Mouse (Mus musculus): ENCODE results near the gene Tmem260. TPM values are rescaled to one million over a fixed set of nuclear protein-coding genes. Genes with fewer than 3 reads are reported as not detected.
A peak's percentile ranks its signal among the peaks of the same experiment; 100 is the strongest.

Gene Tmem260
- total and polyA plus RNA-seq, 3 experiments = 5.1 to 9.0 (median 8.4) TPM

- H3K4me1 ChIP-seq (ENCODE audit: control insufficient read depth, insufficient read depth, low read length) = no peaks in the 10 kb centered on the region
- no peak for DNase-seq
- 39% methylated on average over 1 of the region's 1 CpGs for WGBS
- no peaks in the 10 kb centered on the region for H3K79me2 ChIP-seq (replicated peaks; ENCODE audit: control insufficient read depth, insufficient read depth, low read length)
- intact Hi-C loops (cut with DNase I) = loop anchor here (5.0 kb wide), 1 partner anchor 469 kb away; no protein-coding TSS in a partner anchor
- TF ChIP-seq POLR2A (IDR thresholded peaks at IDR 0.05; ENCODE audit: insufficient read depth, low read depth, low read length) (no peak), EP300 (IDR thresholded peaks at IDR 0.05; ENCODE audit: insufficient read depth, low read depth, low read length) (no peak), CTCF (IDR thresholded peaks at IDR 0.05) (no peak)
- H3K36me3 ChIP-seq (ENCODE audit: control insufficient read depth, insufficient read depth, low read length) = no peaks in the 10 kb centered on the region
- no peaks in the 10 kb centered on the region for H3K27me3 ChIP-seq (ENCODE audit: control insufficient read depth, insufficient read depth, low read length)
- H3K27ac ChIP-seq = no peak overlapping the region
- H3K9ac ChIP-seq (ENCODE audit: low read depth, low read length) = no peak overlapping the region
- no peak overlapping the region for H3K4me3 ChIP-seq
These were observed 77.4 kb downstream of the Tmem260 start for GRCm38 (mm10) chr14:48523361-48523760.

- intact Hi-C loops (cut with DNase I) = loop anchor here (1.0 to 5.0 kb wide), 2 partner anchors 468 to 594 kb away; no protein-coding TSS in a partner anchor
- no peak for TF ChIP-seq EP300 (IDR thresholded peaks at IDR 0.05; ENCODE audit: insufficient read depth, low read depth, low read length)
- TF ChIP-seq CTCF (IDR thresholded peaks at IDR 0.05) = peak; percentile 84
- H3K9ac ChIP-seq (ENCODE audit: low read depth, low read length) = no peak overlapping the region
- H3K27ac ChIP-seq = no peak overlapping the region
- no peaks in the 10 kb centered on the region for H3K4me1 ChIP-seq (ENCODE audit: control insufficient read depth, insufficient read depth, low read length)
- no peaks in the 10 kb centered on the region for H3K27me3 ChIP-seq (ENCODE audit: control insufficient read depth, insufficient read depth, low read length)
- H3K4me3 ChIP-seq = no peak overlapping the region
- DNase-seq = no peak
- whole genome bisulfite sequencing = 42% methylated on average over 9 of the region's 9 CpGs
- no peaks in the 10 kb centered on the region for H3K79me2 ChIP-seq (replicated peaks; ENCODE audit: control insufficient read depth, insufficient read depth, low read length)
- H3K36me3 ChIP-seq (ENCODE audit: control insufficient read depth, insufficient read depth, low read length) = no peaks in the 10 kb centered on the region
These were observed 78.2 kb downstream of the Tmem260 start for GRCm38 (mm10) chr14:48524135-48524534.

- Histone ChIP-seq H3K79me2 (replicated peaks; ENCODE audit: control insufficient read depth, insufficient read depth, low read length) (no peaks in the 10 kb centered on the region), H3K9ac (ENCODE audit: low read depth, low read length) (no peak overlapping the region), H3K36me3 (ENCODE audit: control insufficient read depth, insufficient read depth, low read length) (no peaks in the 10 kb centered on the region), H3K4me3 (no peak overlapping the region), H3K27ac (no peak overlapping the region), H3K27me3 (ENCODE audit: control insufficient read depth, insufficient read depth, low read length) (no peaks in the 10 kb centered on the region), H3K4me1 (ENCODE audit: control insufficient read depth, insufficient read depth, low read length) (no peaks in the 10 kb centered on the region)
- TF ChIP-seq CTCF (IDR thresholded peaks at IDR 0.05) = no peak
- TF ChIP-seq POLR2A (IDR thresholded peaks at IDR 0.05; ENCODE audit: insufficient read depth, low read depth, low read length) = no peak
- TF ChIP-seq EP300 (IDR thresholded peaks at IDR 0.05; ENCODE audit: insufficient read depth, low read depth, low read length) = no peak
- 73% methylated on average over 6 of the region's 6 CpGs for WGBS
- intact Hi-C loops (cut with DNase I) = no loop called here
- no peak for DNase-seq
These were observed 79.1 kb downstream of the Tmem260 start for GRCm38 (mm10) chr14:48525055-48525454.

GRCm38 (mm10) chr14:48530629-48531028, 84.7 kb downstream of the Tmem260 start:
- intact Hi-C loops (cut with DNase I) = no loop called here
- 50% methylated on average over 10 of the region's 10 CpGs for WGBS
- Histone ChIP-seq H3K27ac (no peak overlapping the region), H3K36me3 (ENCODE audit: control insufficient read depth, insufficient read depth, low read length) (no peaks in the 10 kb centered on the region), H3K79me2 (replicated peaks; ENCODE audit: control insufficient read depth, insufficient read depth, low read length) (no peaks in the 10 kb centered on the region), H3K27me3 (ENCODE audit: control insufficient read depth, insufficient read depth, low read length) (no peaks in the 10 kb centered on the region), H3K4me1 (ENCODE audit: control insufficient read depth, insufficient read depth, low read length) (no peaks in the 10 kb centered on the region), H3K4me3 (no peak overlapping the region), H3K9ac (ENCODE audit: low read depth, low read length) (no peak overlapping the region)
- DNase-seq = no peak
- TF ChIP-seq CTCF (IDR thresholded peaks at IDR 0.05) (no peak), POLR2A (IDR thresholded peaks at IDR 0.05; ENCODE audit: insufficient read depth, low read depth, low read length) (no peak), EP300 (IDR thresholded peaks at IDR 0.05; ENCODE audit: insufficient read depth, low read depth, low read length) (no peak)

GRCm38 (mm10) chr14:48537795-48538766, 92.2 kb downstream of the Tmem260 start:
- TF ChIP-seq EP300 (IDR thresholded peaks at IDR 0.05; ENCODE audit: insufficient read depth, low read depth, low read length) (no peak), CTCF (IDR thresholded peaks at IDR 0.05) (peak; percentile 53)
- Histone ChIP-seq H3K4me1 (ENCODE audit: control insufficient read depth, insufficient read depth, low read length) (no peaks in the 10 kb centered on the region), H3K4me3 (no peak overlapping the region), H3K27me3 (ENCODE audit: control insufficient read depth, insufficient read depth, low read length) (no peaks in the 10 kb centered on the region), H3K27ac (no peak overlapping the region), H3K79me2 (replicated peaks; ENCODE audit: control insufficient read depth, insufficient read depth, low read length) (no peaks in the 10 kb centered on the region), H3K9ac (ENCODE audit: low read depth, low read length) (no peak overlapping the region), H3K36me3 (ENCODE audit: control insufficient read depth, insufficient read depth, low read length) (no peaks in the 10 kb centered on the region)
- intact Hi-C loops (cut with DNase I) = no loop called here
- peak; percentile 40 for DNase-seq
- 56% methylated on average over 14 of the region's 14 CpGs for WGBS

GRCm38 (mm10) chr14:48545166-48545565, 99.2 kb downstream of the Tmem260 start:
- no peak for TF ChIP-seq EP300 (IDR thresholded peaks at IDR 0.05; ENCODE audit: insufficient read depth, low read depth, low read length)
- no peak for TF ChIP-seq CTCF (IDR thresholded peaks at IDR 0.05)
- no peak for TF ChIP-seq POLR2A (IDR thresholded peaks at IDR 0.05; ENCODE audit: insufficient read depth, low read depth, low read length)
- peaks cover 2% of the 10 kb centered on the region; the same call in 1 of the 2 replicates for H3K27me3 ChIP-seq (ENCODE audit: control insufficient read depth, insufficient read depth, low read length)
- no peak overlapping the region for H3K4me3 ChIP-seq
- no peaks in the 10 kb centered on the region for H3K4me1 ChIP-seq (ENCODE audit: control insufficient read depth, insufficient read depth, low read length)
- no peaks in the 10 kb centered on the region for H3K79me2 ChIP-seq (replicated peaks; ENCODE audit: control insufficient read depth, insufficient read depth, low read length)
- DNase-seq = no peak
- WGBS = 88% methylated on average over 10 of the region's 10 CpGs
- no peak overlapping the region for H3K9ac ChIP-seq (ENCODE audit: low read depth, low read length)
- H3K27ac ChIP-seq = no peak overlapping the region
- no peaks in the 10 kb centered on the region for H3K36me3 ChIP-seq (ENCODE audit: control insufficient read depth, insufficient read depth, low read length)
- intact Hi-C loops (cut with DNase I) = no loop called here
